Mouse (Mus musculus): ENCODE results near the gene Tmem189. TPM values are rescaled to one million over a fixed set of nuclear protein-coding genes. Genes with fewer than 3 reads are reported as not detected.

The Tmem189 gene
- polyA plus RNA-seq, 1 experiment from 2014 or later = 47.3 TPM

DNA sequence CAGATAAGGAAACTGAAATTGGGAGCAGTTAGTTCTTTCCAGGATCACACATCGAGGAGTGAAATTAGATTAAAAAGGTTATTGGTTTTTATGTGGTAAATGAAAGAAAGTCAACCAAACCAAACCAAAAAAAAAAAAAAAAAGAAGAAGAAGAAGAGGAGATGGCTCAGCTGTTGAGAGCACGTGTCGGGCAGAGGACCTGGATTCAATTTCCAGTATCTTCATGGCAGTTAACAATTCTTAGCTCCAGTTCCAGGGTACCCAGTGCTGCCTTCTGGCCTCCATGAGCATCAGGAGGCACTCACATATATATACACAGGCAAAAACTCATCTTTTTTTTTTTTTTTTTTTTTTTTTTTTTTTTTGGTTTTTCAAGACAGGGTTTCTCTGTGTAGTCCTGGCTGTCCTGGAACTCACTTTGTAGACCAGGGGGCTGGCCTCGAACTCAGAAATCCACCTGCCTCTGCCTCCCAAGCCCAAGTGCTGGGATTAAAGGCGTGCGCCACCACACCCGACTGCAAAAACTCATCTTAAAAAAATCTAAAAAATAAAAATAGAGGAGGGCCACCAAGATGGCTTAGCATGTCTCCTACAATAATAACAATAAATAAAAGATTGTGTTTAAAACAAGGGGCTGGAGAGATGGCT, 54.6 kb downstream of the Tmem189 start:
- ATAC-seq (replicated peaks; ENCODE audit: low FRiP score) = no peak
- Histone ChIP-seq H3K27ac (peak overlapping the region; percentile 75; the same call in 1 of the 2 replicates), H3K4me1 (peaks cover 38% of the 10 kb centered on the region), H3K36me3 (no peaks in the 10 kb centered on the region), H3K4me2 (peak overlapping the region; percentile 67), H3K27me3 (no peaks in the 10 kb centered on the region), H3K4me3 (replicated peaks) (peak overlapping the region; percentile 34), H3K9me3 (replicated peaks) (no peaks in the 10 kb centered on the region), H3K9ac (0 out of 2 replicates have a peak overlapping the region, but pooled peaks have one; percentile 33)
- WGBS = 72% methylated on average over 7 of the region's 7 CpGs

DNA sequence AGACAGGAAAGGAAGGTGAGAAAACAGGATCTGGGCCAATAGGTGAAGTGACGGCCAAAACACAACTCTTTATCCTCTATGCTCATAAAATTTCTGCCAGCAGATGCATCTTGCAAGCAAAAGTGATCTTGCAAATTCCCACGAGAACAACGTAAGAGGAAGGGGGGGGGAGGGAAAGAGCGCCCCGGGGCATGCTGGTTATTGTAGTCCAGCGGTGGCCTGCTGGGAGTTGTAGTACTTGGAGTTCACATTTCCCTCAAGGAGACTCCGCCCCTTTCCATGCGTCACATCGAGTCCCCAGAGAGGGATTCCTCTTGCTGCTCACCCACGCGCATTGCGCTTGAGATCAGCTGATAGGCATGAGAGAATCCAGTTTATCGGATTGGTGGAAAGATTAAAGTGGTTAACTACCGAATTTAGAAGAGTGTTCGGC, 55.3 kb downstream of the Tmem189 start:
- H3K9me3 ChIP-seq (replicated peaks) = no peaks in the 10 kb centered on the region
- 1% methylated on average over 15 of the region's 15 CpGs for WGBS
- H3K4me3 ChIP-seq (replicated peaks) = peak overlapping the region; percentile 34
- H3K36me3 ChIP-seq = no peaks in the 10 kb centered on the region
- H3K4me1 ChIP-seq = peaks cover 44% of the 10 kb centered on the region
- peak; percentile 73 for ATAC-seq (replicated peaks; ENCODE audit: low FRiP score)
- H3K27ac ChIP-seq = peak overlapping the region; percentile 75
- peak overlapping the region; percentile 33; the same call in 1 of the 2 replicates for H3K9ac ChIP-seq
- peak overlapping the region; percentile 67 for H3K4me2 ChIP-seq
- H3K27me3 ChIP-seq = no peaks in the 10 kb centered on the region

GRCm38 (mm10) chr2:167633537-167633872, 56.1 kb downstream of the Tmem189 start:
- no peaks in the 10 kb centered on the region for H3K9me3 ChIP-seq (replicated peaks)
- peak overlapping the region; percentile 34; the same call in 1 of the 2 replicates for H3K4me3 ChIP-seq (replicated peaks)
- H3K27me3 ChIP-seq = no peaks in the 10 kb centered on the region
- no peak overlapping the region for H3K9ac ChIP-seq
- peak overlapping the region; percentile 75 for H3K27ac ChIP-seq
- peaks cover 4% of the 10 kb centered on the region for H3K36me3 ChIP-seq
- ATAC-seq (replicated peaks; ENCODE audit: low FRiP score) = no peak
- 89% methylated on average over 6 of the region's 6 CpGs for WGBS
- H3K4me2 ChIP-seq = no peak overlapping the region
- H3K4me1 ChIP-seq = peaks cover 52% of the 10 kb centered on the region

GRCm38 (mm10) chr2:167632731-167633536, 56.7 kb downstream of the Tmem189 start:
- peak overlapping the region; percentile 93 for H3K27ac ChIP-seq
- no peaks in the 10 kb centered on the region for H3K27me3 ChIP-seq
- ATAC-seq (replicated peaks; ENCODE audit: low FRiP score) = no peak
- H3K9me3 ChIP-seq (replicated peaks) = no peaks in the 10 kb centered on the region
- peak overlapping the region; percentile 92; the same call in 1 of the 2 replicates for H3K9ac ChIP-seq
- WGBS = 74% methylated on average over 12 of the region's 12 CpGs
- H3K4me3 ChIP-seq (replicated peaks) = peak overlapping the region; percentile 93
- H3K36me3 ChIP-seq = peaks cover 10% of the 10 kb centered on the region
- peak overlapping the region; percentile 87 for H3K4me2 ChIP-seq
- peaks cover 56% of the 10 kb centered on the region for H3K4me1 ChIP-seq

GRCm38 (mm10) chr2:167631591-167632448, 57.8 kb downstream of the Tmem189 start, which contains the start of gene Ube2v1:
Gene Ube2v1, minus strand, starts transcription at chr2:167632095.
- ATAC-seq (replicated peaks; ENCODE audit: low FRiP score) = peak; percentile 82
- Histone ChIP-seq H3K36me3 (peaks cover 21% of the 10 kb centered on the region), H3K9me3 (replicated peaks) (no peaks in the 10 kb centered on the region), H3K27ac (peak within 1 kb of the TSS; percentile 93), H3K27me3 (no peaks in the 10 kb centered on the region), H3K4me2 (peak within 1 kb of the TSS; percentile 87), H3K9ac (peak within 1 kb of the TSS; percentile 92), H3K4me1 (peaks cover 67% of the 10 kb centered on the region), H3K4me3 (replicated peaks) (peak within 1 kb of the TSS; percentile 93)
- under 1% methylated on average over 78 of the region's 87 CpGs for WGBS

- Histone ChIP-seq H3K9ac (peak overlapping the region; percentile 92), H3K4me2 (peak overlapping the region; percentile 87), H3K4me3 (replicated peaks) (peak overlapping the region; percentile 93), H3K27me3 (no peaks in the 10 kb centered on the region), H3K9me3 (replicated peaks) (no peaks in the 10 kb centered on the region), H3K27ac (peak overlapping the region; percentile 93), H3K4me1 (peaks cover 67% of the 10 kb centered on the region), H3K36me3 (peaks cover 24% of the 10 kb centered on the region)
- ATAC-seq (replicated peaks; ENCODE audit: low FRiP score) = no peak; the same call in 1 of the 2 replicates
- under 1% methylated on average over 31 of the region's 31 CpGs for WGBS
These were observed 58.4 kb downstream of the Tmem189 start for GRCm38 (mm10) chr2:167631181-167631590.

DNA sequence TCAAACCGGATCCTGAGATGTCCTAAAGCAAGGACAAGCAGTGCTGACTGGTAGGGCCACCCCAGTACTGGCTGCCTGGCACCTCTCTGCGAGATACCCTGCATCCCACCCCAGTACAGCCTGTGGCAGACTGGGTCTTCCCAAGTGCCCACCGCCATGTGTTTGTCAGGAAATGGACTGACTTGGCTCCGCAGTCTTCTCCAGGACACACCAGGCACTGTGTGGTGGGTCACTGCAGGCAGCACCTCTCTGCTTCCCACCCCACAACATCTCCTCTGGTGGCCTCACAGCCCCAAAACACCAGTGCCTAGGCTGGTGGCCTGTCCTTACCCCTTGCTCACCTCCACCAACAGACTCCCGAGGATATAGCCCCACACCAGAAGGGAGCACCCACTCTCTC, 59.2 kb downstream of the Tmem189 start:
- peaks cover 24% of the 10 kb centered on the region for H3K36me3 ChIP-seq
- H3K4me1 ChIP-seq = peaks cover 72% of the 10 kb centered on the region
- peak overlapping the region; percentile 93 for H3K4me3 ChIP-seq (replicated peaks)
- H3K9ac ChIP-seq = peak overlapping the region; percentile 92
- peak overlapping the region; percentile 93; the same call in 1 of the 2 replicates for H3K27ac ChIP-seq
- H3K4me2 ChIP-seq = peak overlapping the region; percentile 87
- no peaks in the 10 kb centered on the region for H3K27me3 ChIP-seq
- no peaks in the 10 kb centered on the region for H3K9me3 ChIP-seq (replicated peaks)
- no peak for ATAC-seq (replicated peaks; ENCODE audit: low FRiP score)
- 63% methylated on average over 5 of the region's 5 CpGs for WGBS

GRCm38 (mm10) chr2:167629665-167630209, 59.9 kb downstream of the Tmem189 start:
- Histone ChIP-seq H3K4me1 (peaks cover 74% of the 10 kb centered on the region), H3K4me2 (peak overlapping the region; percentile 87), H3K9me3 (replicated peaks) (no peaks in the 10 kb centered on the region), H3K36me3 (peaks cover 24% of the 10 kb centered on the region), H3K27ac (0 out of 2 replicates have a peak overlapping the region, but pooled peaks have one; percentile 93), H3K9ac (peak overlapping the region; percentile 92; the same call in 1 of the 2 replicates), H3K27me3 (no peaks in the 10 kb centered on the region), H3K4me3 (replicated peaks) (0 out of 2 replicates have a peak overlapping the region, but pooled peaks have one; percentile 1)
- no peak for ATAC-seq (replicated peaks; ENCODE audit: low FRiP score)
- WGBS = 67% methylated on average over 11 of the region's 11 CpGs

DNA sequence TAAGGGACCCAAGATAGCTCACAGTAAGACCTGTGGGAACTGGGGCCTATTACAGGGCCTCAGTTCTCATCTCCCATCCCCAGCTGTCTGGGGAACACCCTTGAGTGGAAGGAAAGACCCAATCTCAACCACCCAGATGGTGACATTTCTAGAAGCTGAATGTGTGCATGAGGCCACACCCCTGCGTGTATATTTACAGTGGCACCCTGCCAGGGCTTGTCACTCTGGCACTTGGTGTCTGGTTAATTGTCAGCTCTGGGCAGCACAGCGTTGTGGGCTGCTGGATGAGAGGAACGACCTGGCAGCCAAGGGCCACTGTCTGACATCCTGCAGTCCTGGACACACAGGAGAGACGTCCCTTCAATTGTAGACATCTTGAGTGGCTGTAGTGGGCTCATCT, 60.8 kb downstream of the Tmem189 start:
- H3K4me2 ChIP-seq = no peak overlapping the region
- 0 out of 2 replicates have a peak overlapping the region, but pooled peaks have one; percentile 9 for H3K27ac ChIP-seq
- peaks cover 24% of the 10 kb centered on the region for H3K36me3 ChIP-seq
- H3K9ac ChIP-seq = no peak overlapping the region
- peak; percentile 31 for ATAC-seq (replicated peaks; ENCODE audit: low FRiP score)
- H3K9me3 ChIP-seq (replicated peaks) = no peaks in the 10 kb centered on the region
- H3K4me1 ChIP-seq = peaks cover 68% of the 10 kb centered on the region
- H3K27me3 ChIP-seq = no peaks in the 10 kb centered on the region
- H3K4me3 ChIP-seq (replicated peaks) = no peak overlapping the region
- WGBS = 46% methylated on average over 4 of the region's 4 CpGs

DNA sequence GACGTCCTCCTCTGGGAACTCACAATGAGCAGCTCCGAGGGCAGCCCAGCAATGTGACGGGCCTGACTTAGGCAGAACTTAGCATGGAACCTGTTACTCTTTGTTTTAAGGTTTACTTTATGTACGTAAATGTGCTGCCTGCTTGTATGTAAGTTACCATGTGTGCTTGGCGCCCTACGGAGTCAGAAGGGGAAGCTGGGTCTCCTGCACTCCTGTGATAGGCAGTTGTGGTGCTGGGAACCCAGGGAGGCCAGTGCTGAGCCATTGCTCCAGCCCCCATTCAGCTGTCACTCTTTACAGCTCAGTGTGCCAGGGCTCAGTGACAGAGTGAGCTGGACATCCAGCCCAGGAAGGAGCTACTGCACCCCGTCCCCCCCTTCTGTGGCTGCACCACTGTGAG, 62.6 kb downstream of the Tmem189 start:
- ATAC-seq (replicated peaks; ENCODE audit: low FRiP score) = no peak
- H3K9me3 ChIP-seq (replicated peaks) = no peaks in the 10 kb centered on the region
- H3K4me2 ChIP-seq = no peak overlapping the region
- H3K4me3 ChIP-seq (replicated peaks) = no peak overlapping the region
- H3K27me3 ChIP-seq = no peaks in the 10 kb centered on the region
- H3K4me1 ChIP-seq = peaks cover 65% of the 10 kb centered on the region
- no peak overlapping the region for H3K27ac ChIP-seq
- H3K9ac ChIP-seq = no peak overlapping the region
- peaks cover 24% of the 10 kb centered on the region for H3K36me3 ChIP-seq
- 86% methylated on average over 7 of the region's 7 CpGs for WGBS

GRCm38 (mm10) chr2:167625670-167626069, 64.0 kb downstream of the Tmem189 start:
- Histone ChIP-seq H3K4me3 (replicated peaks) (no peak overlapping the region), H3K9me3 (replicated peaks) (no peaks in the 10 kb centered on the region), H3K27ac (no peak overlapping the region), H3K9ac (no peak overlapping the region), H3K27me3 (no peaks in the 10 kb centered on the region), H3K36me3 (peaks cover 24% of the 10 kb centered on the region), H3K4me2 (no peak overlapping the region), H3K4me1 (peaks cover 69% of the 10 kb centered on the region)
- no peak for ATAC-seq (replicated peaks; ENCODE audit: low FRiP score)
- WGBS = 37% methylated on average over 2 of the region's 2 CpGs
